In genomic region chr5:105580909-105581308, GRCm38 (mm10) we compare ENCODE assay signal across 20 mouse cellular contexts.
DNase-seq lines count a peak whose midpoint lies in the region; ATAC-seq and TF ChIP-seq lines count a peak whose summit lies in the region.
"Had no signal": no experiment of that assay in that cellular context is flagged by ENCODE, and none has a peak within 500 bp of the region (broad histone marks: within the 10 kb centered on the region; RNA-seq: fewer than 3 reads in every experiment).

No protein-coding gene starts in this region.

- H3K9ac ChIP-seq in kidney, embryonic 16.5 days (replicated peaks; ENCODE audit: low read length): no peak overlapping the region
- H3K9ac ChIP-seq in liver, embryonic 13.5 days: no peak overlapping the region
- H3K9ac ChIP-seq in liver, postnatal 0 days (replicated peaks): no peak overlapping the region
- H3K9ac ChIP-seq: embryonic facial prominence, embryonic 15.5 days; heart, embryonic 15.5 days; hindbrain, embryonic 14.5 days had no signal

- no peaks in the 10 kb centered on the region for H3K36me3 ChIP-seq in kidney, embryonic 16.5 days (ENCODE audit: insufficient read depth, low read length)
- H3K36me3 ChIP-seq in liver, embryonic 13.5 days: peaks cover 48% of the 10 kb centered on the region
- H3K36me3 ChIP-seq in liver, postnatal 0 days (replicated peaks; ENCODE audit: insufficient read depth, low read length): peaks cover 3% of the 10 kb centered on the region; the same call in 1 of the 2 replicates
- H3K36me3 ChIP-seq: embryonic facial prominence, embryonic 15.5 days had no signal

- peaks cover 8% of the 10 kb centered on the region; the same call in 1 of the 2 replicates for H3K4me1 ChIP-seq in kidney, embryonic 16.5 days (ENCODE audit: insufficient read depth, low read length)
- H3K4me1 ChIP-seq in liver, embryonic 13.5 days (replicated peaks): peaks cover 51% of the 10 kb centered on the region
- H3K4me1 ChIP-seq in liver, postnatal 0 days (ENCODE audit: insufficient read depth): peaks cover 6% of the 10 kb centered on the region

- no peak for ATAC-seq in kidney, embryonic 16.5 days (ENCODE audit: low FRiP score, low TSS enrichment)
- no peak; the same call in 1 of the 2 replicates for ATAC-seq in liver, embryonic 13.5 days (ENCODE audit: low read depth)
- ATAC-seq in erythroblast, adult 5-6 weeks (replicated peaks; ENCODE audit: low FRiP score, poor library complexity, severe bottlenecking): 0 out of 2 replicates have a peak, but pooled peaks have one; percentile 27
- ATAC-seq in liver, postnatal 0 days: no peak
- no peak for ATAC-seq in activated CD4-positive, CD25-positive, alpha-beta regulatory T cell, adult 4 months
- ATAC-seq: forebrain, embryonic 16.5 days had no signal

- no peak for TF ChIP-seq CTCF in liver, postnatal 0 days (IDR thresholded peaks at IDR 0.05; ENCODE audit: low read depth)

- 0 out of 2 replicates have a peak, but pooled peaks have one; percentile 21 for TF ChIP-seq EP300 in liver, postnatal 0 days (IDR thresholded peaks at IDR 0.05; ENCODE audit: low read depth)

- peak overlapping the region; percentile 16; the same call in 1 of the 2 replicates for H3K27ac ChIP-seq in kidney, embryonic 16.5 days (ENCODE audit: low read length)
- H3K27ac ChIP-seq in liver, embryonic 13.5 days: 0 out of 2 replicates have a peak overlapping the region, but pooled peaks have one; percentile 26
- no peak overlapping the region for H3K27ac ChIP-seq in liver, postnatal 0 days (ENCODE audit: low read depth)
- H3K27ac ChIP-seq: embryonic facial prominence, embryonic 15.5 days; heart, embryonic 15.5 days; hindbrain, embryonic 10.5 days; hindbrain, embryonic 14.5 days had no signal

- H3K4me3 ChIP-seq in kidney, embryonic 16.5 days (ENCODE audit: low read length): no peak overlapping the region
- H3K4me3 ChIP-seq in liver, embryonic 13.5 days (replicated peaks): no peak overlapping the region
- no peak overlapping the region for H3K4me3 ChIP-seq in liver, postnatal 0 days (ENCODE audit: low read depth, low read length)
- H3K4me3 ChIP-seq: embryonic facial prominence, embryonic 15.5 days; heart, embryonic 15.5 days; hindbrain, embryonic 10.5 days had no signal

- H3K27me3 ChIP-seq in kidney, embryonic 16.5 days (ENCODE audit: insufficient read depth, low read length): no peaks in the 10 kb centered on the region
- no peaks in the 10 kb centered on the region for H3K27me3 ChIP-seq in liver, embryonic 13.5 days
- H3K27me3 ChIP-seq in liver, postnatal 0 days (ENCODE audit: insufficient read depth, low read length): no peaks in the 10 kb centered on the region
- H3K27me3 ChIP-seq: embryonic facial prominence, embryonic 15.5 days; heart, embryonic 15.5 days had no signal

- no peaks in the 10 kb centered on the region for H3K9me3 ChIP-seq in kidney, embryonic 16.5 days (ENCODE audit: low read length)
- H3K9me3 ChIP-seq in liver, embryonic 13.5 days (replicated peaks): no peaks in the 10 kb centered on the region
- no peaks in the 10 kb centered on the region for H3K9me3 ChIP-seq in liver, postnatal 0 days (ENCODE audit: low read length)
- H3K9me3 ChIP-seq: embryonic facial prominence, embryonic 15.5 days; heart, embryonic 15.5 days; hindbrain, embryonic 10.5 days had no signal

- no peak overlapping the region for H3K4me2 ChIP-seq in kidney, embryonic 16.5 days (replicated peaks; ENCODE audit: low read depth, low read length)
- H3K4me2 ChIP-seq in liver, embryonic 13.5 days: no peak overlapping the region
- no peak overlapping the region for H3K4me2 ChIP-seq in liver, postnatal 0 days (ENCODE audit: low read depth, low read length)
- H3K4me2 ChIP-seq: embryonic facial prominence, embryonic 15.5 days; heart, embryonic 11.5 days; heart, embryonic 15.5 days; hindbrain, embryonic 14.5 days had no signal

- no peak for DNase-seq in kidney, adult 18-20 months
- no peak for DNase-seq in liver, embryonic 13.5 days
- DNase-seq in liver: no peak
- no peak for DNase-seq in liver, postnatal 0 days
- DNase-seq: adrenal gland, postnatal 25 days; cerebellum, adult 8-10 months; cerebellum, postnatal 14 days; embryo, embryonic 11 days; gastrocnemius, postnatal 10 days; heart, adult 18-20 months; heart, postnatal 14 days had no signal

- WGBS in kidney, embryonic 16.5 days: 46% methylated on average over 10 of the region's 10 CpGs
- WGBS in liver, embryonic 13.5 days (ENCODE audit: insufficient replicate concordance): 49% methylated on average over 10 of the region's 10 CpGs
- WGBS in liver, postnatal 0 days (ENCODE audit: insufficient replicate concordance): 70% methylated on average over 10 of the region's 10 CpGs
